Mouse (Mus musculus) CH12.LX (cell line): ENCODE results near the gene Kmt5c.

ENCODE experiments used
- CTCF ChIP-seq, 2 experiments: IDR thresholded peaks in 1 of 2; conservative IDR thresholded peaks in 1 of 2; 2 replicates each; pipeline ENCODE4 v1.5.1; 2011 to 2012; ENCODE audit warnings: low read depth in 2 of 2, low read length in 2 of 2, improper control_type of control experiment in 1 of 2, inconsistent platforms in 1 of 2, mild to moderate bottlenecking in 1 of 2, moderate library complexity in 1 of 2
- MXI1 ChIP-seq: IDR thresholded peaks from 2 replicates; pipeline ENCODE4 v1.6.1; 2011; ENCODE audit warnings: mild to moderate bottlenecking, low read depth, low read length, improper control_type of control experiment
- NRF1 ChIP-seq: IDR thresholded peaks from 2 replicates; pipeline ENCODE4 v1.6.1; 2014; ENCODE audit warnings: low read depth, mild to moderate bottlenecking, inconsistent platforms, low read length, improper control_type of control experiment, moderate library complexity
- POLR2A ChIP-seq: IDR thresholded peaks from 2 replicates; pipeline ENCODE4 v1.6.1; 2011; ENCODE audit warnings: low read depth, mild to moderate bottlenecking, improper control_type of control experiment, low read length
- RAD21 ChIP-seq: IDR thresholded peaks from 2 replicates; pipeline ENCODE4 v1.6.1; 2011; ENCODE audit warnings: low read depth, mild to moderate bottlenecking, low read length, improper control_type of control experiment, moderate library complexity
- SMC3 ChIP-seq: IDR thresholded peaks from 2 replicates; pipeline ENCODE4 v1.6.1; 2011; ENCODE audit warnings: low read depth, low read length, improper control_type of control experiment
- TBP ChIP-seq: conservative IDR thresholded peaks from 2 replicates; pipeline ENCODE4 v1.6.1; 2011; ENCODE audit warnings: low read depth, low read length, improper control_type of control experiment

DNA sequence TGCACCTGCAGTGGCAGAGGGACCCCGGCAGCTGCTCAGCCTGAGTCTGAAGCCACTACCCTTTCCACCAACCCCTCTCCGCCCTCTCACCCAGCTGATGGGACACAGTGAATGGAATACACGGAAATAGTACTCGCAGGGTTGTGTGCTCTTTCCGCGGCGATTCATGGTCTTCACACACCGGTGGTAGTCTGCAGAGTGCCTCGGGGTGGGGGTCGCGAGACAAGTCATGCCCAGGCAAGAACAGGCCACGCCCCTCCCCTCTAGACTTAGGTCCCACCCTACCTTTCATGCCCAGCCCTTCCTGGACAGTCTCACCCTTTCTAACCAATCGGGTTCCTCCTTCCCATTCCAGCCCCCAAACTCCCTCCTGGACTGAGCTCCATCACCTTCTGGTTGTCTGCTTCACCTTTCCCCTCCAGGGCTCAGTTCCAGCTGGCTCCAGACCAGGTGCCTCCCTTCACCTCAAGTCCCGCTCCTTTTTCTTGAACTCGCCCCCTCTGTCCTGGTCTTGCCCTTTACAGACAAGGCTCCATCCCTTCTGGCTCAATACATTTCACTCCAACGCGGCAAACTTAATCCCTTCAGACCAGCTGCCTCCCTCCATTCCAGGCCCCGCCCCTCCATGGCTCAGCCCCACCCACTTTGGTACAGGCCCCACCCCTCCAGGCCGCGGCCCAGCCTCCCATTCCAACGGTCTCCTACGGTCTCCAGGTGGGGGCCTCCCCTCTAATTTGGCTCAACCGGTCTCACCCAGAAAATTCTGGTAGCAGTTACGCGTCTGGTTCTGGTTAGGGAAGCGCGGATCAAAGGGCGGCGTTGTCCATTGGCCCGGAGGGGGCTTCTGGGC is 12.3 kb downstream of the Kmt5c start:
- TF ChIP-seq CTCF (conservative IDR thresholded peaks at IDR 0.05 in 1 of 2, IDR thresholded peaks at IDR 0.05 in 1 of 2; ENCODE audit: low read depth in 2 of 2, low read length in 2 of 2) (no peak), TBP (no peak), RAD21 (no peak), SMC3 (no peak), POLR2A (no peak), MXI1 (no peak), NRF1 (no peak)
